Mouse (Mus musculus): Measurements from ENCODE around the gene Elovl7.

- TF ChIP-seq CTCF (IDR thresholded peaks at IDR 0.05; ENCODE audit: control insufficient read depth, insufficient read depth, low read length), result no peak
- no peak for TF ChIP-seq POLR2A (IDR thresholded peaks at IDR 0.05; ENCODE audit: borderline replicate concordance, control insufficient read depth, low read depth, low read length)
These were observed 114.4 kb downstream of the Elovl7 start for GRCm38 (mm10) chr13:108328406-108329180.
